Mouse (Mus musculus) CH12.LX (cell line): ENCODE results near the gene Pde4dip. TPM values are rescaled to one million over a fixed set of nuclear protein-coding genes. Genes with fewer than 3 reads are reported as not detected.

Experiments used
- DNase-seq: peaks from one replicate; pipeline ENCODE4 v3.0.0-alpha.2; 2013; ENCODE audit errors: extremely low read depth
- H3K27ac ChIP-seq: 2 replicates; pipeline ENCODE4 v1.5.1; 2012; ENCODE audit warnings: low read depth, mild to moderate bottlenecking, control low read depth, moderate library complexity; ENCODE audit not compliant: insufficient read depth
- H3K27me3 ChIP-seq: replicated peaks from 2 replicates; pipeline ENCODE3; 2012; ENCODE audit warnings: inconsistent platforms
- H3K36me3 ChIP-seq, 2 experiments: replicated peaks in 1 of 2; 2 replicates each; pipeline versions ENCODE3 to v1.6.1; 2012; ENCODE audit warnings: inconsistent platforms in 1 of 2, low read length in 1 of 2, mild to moderate bottlenecking in 1 of 2, mixed read lengths in 1 of 2, moderate library complexity in 1 of 2; ENCODE audit not compliant: control insufficient read depth in 1 of 2, insufficient read depth in 1 of 2
- H3K4me1 ChIP-seq, 2 experiments: 2 replicates each; pipeline ENCODE4 v1.6.1; 2012; ENCODE audit warnings: inconsistent platforms in 1 of 2, moderate library complexity in 1 of 2; ENCODE audit not compliant: insufficient read depth in 2 of 2, control insufficient read depth in 1 of 2
- H3K4me2 ChIP-seq: 2 replicates; pipeline ENCODE4 v1.6.1; 2012; ENCODE audit warnings: low read depth, mild to moderate bottlenecking, control low read depth; ENCODE audit not compliant: poor library complexity, insufficient read depth, severe bottlenecking
- H3K4me3 ChIP-seq, 3 experiments: fragments of 150-350 bp in 1 of 3; sonication (generic) in 1 of 3; replicated peaks in 1 of 3; 2 replicates each; pipeline versions ENCODE3 to v1.5.1; 2011 to 2012; ENCODE audit warnings: low read depth in 2 of 3, low read length in 2 of 3, mild to moderate bottlenecking in 2 of 3, moderate library complexity in 2 of 3, control low read depth in 1 of 3, improper control_type of control experiment in 1 of 3, inconsistent platforms in 1 of 3, mixed read lengths in 1 of 3; ENCODE audit not compliant: poor library complexity in 1 of 3
- H3K79me2 ChIP-seq: replicated peaks from 2 replicates; pipeline ENCODE4 v1.6.1; 2012; ENCODE audit warnings: mild to moderate bottlenecking, moderate library complexity; ENCODE audit not compliant: control insufficient read depth, poor library complexity, insufficient read depth, severe bottlenecking; ENCODE audit errors: extremely low read depth
- H3K9ac ChIP-seq: 2 replicates; pipeline ENCODE4 v1.6.1; 2012; ENCODE audit warnings: low read depth, mild to moderate bottlenecking, control low read depth, moderate library complexity; ENCODE audit not compliant: insufficient read depth
- H3K9me3 ChIP-seq: replicated peaks from 2 replicates; pipeline ENCODE3; 2012; ENCODE audit warnings: low read length, inconsistent platforms, mixed read lengths
- BHLHE40 ChIP-seq: IDR thresholded peaks from 2 replicates; pipeline ENCODE4 v1.6.1; 2011; ENCODE audit warnings: mild to moderate bottlenecking, low read depth, low read length, improper control_type of control experiment
- CHD2 ChIP-seq: IDR thresholded peaks from 2 replicates; pipeline ENCODE4 v1.6.1; 2011; ENCODE audit warnings: low read length, improper control_type of control experiment
- E2F4 ChIP-seq: IDR thresholded peaks from 2 replicates; pipeline ENCODE4 v1.6.1; 2011; ENCODE audit warnings: low read depth, low read length, improper control_type of control experiment; ENCODE audit not compliant: insufficient replicate concordance
- ETS1 ChIP-seq: conservative IDR thresholded peaks from 2 replicates; pipeline ENCODE4 v1.6.1; 2012; ENCODE audit warnings: low read depth, mild to moderate bottlenecking, inconsistent platforms, low read length, improper control_type of control experiment, moderate library complexity
- IRF4 ChIP-seq: IDR thresholded peaks from 2 replicates; pipeline ENCODE4 v1.6.1; 2014; ENCODE audit warnings: low read depth, mild to moderate bottlenecking, inconsistent platforms, low read length, improper control_type of control experiment
- JUN ChIP-seq: IDR thresholded peaks from 2 replicates; pipeline ENCODE4 v1.6.1; 2011; ENCODE audit warnings: low read depth, mild to moderate bottlenecking, low read length, improper control_type of control experiment, moderate library complexity; ENCODE audit not compliant: insufficient read depth
- MAZ ChIP-seq: IDR thresholded peaks from 2 replicates; pipeline ENCODE4 v1.6.1; 2012; ENCODE audit warnings: low read depth, mild to moderate bottlenecking, inconsistent platforms, low read length, improper control_type of control experiment, moderate library complexity
- MXI1 ChIP-seq: IDR thresholded peaks from 2 replicates; pipeline ENCODE4 v1.6.1; 2011; ENCODE audit warnings: mild to moderate bottlenecking, low read depth, low read length, improper control_type of control experiment
- NRF1 ChIP-seq: IDR thresholded peaks from 2 replicates; pipeline ENCODE4 v1.6.1; 2014; ENCODE audit warnings: low read depth, mild to moderate bottlenecking, inconsistent platforms, low read length, improper control_type of control experiment, moderate library complexity
- POLR2AphosphoS2 ChIP-seq: IDR thresholded peaks from 2 replicates; pipeline ENCODE4 v1.6.1; 2011; ENCODE audit warnings: low read depth, low read length, improper control_type of control experiment
- RCOR1 ChIP-seq: conservative IDR thresholded peaks from 2 replicates; pipeline ENCODE4 v1.6.1; 2012; ENCODE audit warnings: low read depth, mild to moderate bottlenecking, inconsistent platforms, low read length, improper control_type of control experiment
- SIN3A ChIP-seq: IDR thresholded peaks from 2 replicates; pipeline ENCODE4 v1.6.1; 2012; ENCODE audit warnings: low read length, improper control_type of control experiment, inconsistent platforms
- TCF12 ChIP-seq: IDR thresholded peaks from 2 replicates; pipeline ENCODE4 v1.6.1; 2014; ENCODE audit warnings: low read depth, mild to moderate bottlenecking, inconsistent platforms, low read length, improper control_type of control experiment
- UBTF ChIP-seq: IDR thresholded peaks from 2 replicates; pipeline ENCODE4 v1.6.1; 2012; ENCODE audit warnings: low read depth, mild to moderate bottlenecking, inconsistent platforms, low read length, improper control_type of control experiment, moderate library complexity
- USF1 ChIP-seq: IDR thresholded peaks from 2 replicates; pipeline ENCODE4 v1.6.1; 2014; ENCODE audit warnings: low read depth, mild to moderate bottlenecking, inconsistent platforms, low read length, improper control_type of control experiment
- ZC3H11A ChIP-seq: IDR thresholded peaks from 2 replicates; pipeline ENCODE4 v1.6.1; 2012; ENCODE audit warnings: low read depth, mild to moderate bottlenecking, inconsistent platforms, low read length, improper control_type of control experiment
- ZKSCAN1 ChIP-seq: IDR thresholded peaks from 2 replicates; pipeline ENCODE4 v1.6.1; 2012; ENCODE audit warnings: low read depth, inconsistent platforms, low read length, improper control_type of control experiment, borderline replicate concordance
- ZMIZ1 ChIP-seq: IDR thresholded peaks from 2 replicates; pipeline ENCODE4 v1.6.1; 2012; ENCODE audit warnings: low read depth, mild to moderate bottlenecking, inconsistent platforms, low read length, improper control_type of control experiment
- ZNF384 ChIP-seq: IDR thresholded peaks from 2 replicates; pipeline ENCODE4 v1.6.1; 2012; ENCODE audit warnings: low read depth, low read length, improper control_type of control experiment, inconsistent platforms
- dilution Hi-C: fragments of 300-500 bp; cut with MboI; formaldehyde crosslinking; loops from 2 replicates; pipeline ENCODE4 v1.14.3; 2020; ENCODE audit warnings: low sequenced_read_pairs; ENCODE audit not compliant: extremely low pct_unique_long_range_greater_than_20kb, extremely low pct_ligation_motif_present
- in situ Hi-C: fragments of 300-500 bp; cut with MboI; formaldehyde crosslinking; loops from 3 replicates; pipeline ENCODE4 v1.14.3; 2019; ENCODE audit warnings: low sequenced_read_pairs, low pct_ligation_motif_present, low pct_unique_long_range_greater_than_20kb, mixed read lengths
- polyA plus RNA-seq: library from polyadenylated mRNA; unstranded; fragments of >175 nt; gene quantifications from 2 replicates; pipeline ENCODE4 v1.2.1, GENCODE M21; 2012; ENCODE audit warnings: low read depth; ENCODE audit not compliant: insufficient read length
- total RNA-seq, 2 experiments: library from RNA; depleted of rRNA; stranded (reverse); fragments of 300-350 nt in 1 of 2; fragments of >200 nt in 1 of 2; gene quantifications; 2 replicates each; pipeline ENCODE4 v1.2.3; 2012 to 2014

Pde4dip gene
- total and polyA plus RNA-seq, 3 experiments = 12.4 to 21.7 (median 15.2) TPM

DNA sequence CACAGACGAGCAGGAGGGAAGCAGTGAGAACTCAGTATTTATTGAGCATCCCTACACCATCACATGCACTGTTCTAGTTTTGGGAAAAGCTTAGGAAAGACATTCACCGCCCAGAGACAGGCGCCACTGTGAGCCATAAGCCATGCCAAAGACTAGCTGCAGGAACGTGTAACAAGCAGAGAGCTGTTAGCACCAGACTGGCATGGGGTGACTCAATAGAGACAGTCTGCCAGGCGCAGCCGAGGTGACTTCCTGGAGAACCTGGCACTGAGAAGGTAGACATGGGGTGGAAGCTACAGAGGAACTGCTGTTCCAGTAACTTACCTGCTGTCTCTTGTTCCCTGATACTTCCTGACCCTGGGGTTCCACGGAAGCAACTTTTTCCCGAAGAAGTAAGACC is 145.7 kb downstream of the Pde4dip start:
- H3K36me3 ChIP-seq = peaks cover 68 to 93% of the 10 kb centered on the region in 2 experiments
- H3K4me3 ChIP-seq = no peak overlapping the region
- no peaks in the 10 kb centered on the region for H3K9me3 ChIP-seq
- dilution Hi-C loops (no loop called here), in situ Hi-C loops (no loop called here)
- H3K4me2 ChIP-seq = no peak overlapping the region
- no peak overlapping the region for H3K27ac ChIP-seq
- H3K4me1 ChIP-seq = no peaks in the 10 kb centered on the region
- no peaks in the 10 kb centered on the region for H3K27me3 ChIP-seq
- no peaks in the 10 kb centered on the region for H3K79me2 ChIP-seq
- TF ChIP-seq IRF4 (no peak), POLR2AphosphoS2 (no peak), SIN3A (no peak), USF1 (no peak), TCF12 (no peak), MAZ (no peak), E2F4 (no peak), JUN (no peak), UBTF (no peak), ETS1 (no peak), BHLHE40 (no peak), RCOR1 (no peak), ZKSCAN1 (no peak), ZC3H11A (no peak), ZMIZ1 (no peak), MXI1 (no peak), CHD2 (no peak), NRF1 (no peak)
- no peak overlapping the region for H3K9ac ChIP-seq
- no peak for DNase-seq

DNA sequence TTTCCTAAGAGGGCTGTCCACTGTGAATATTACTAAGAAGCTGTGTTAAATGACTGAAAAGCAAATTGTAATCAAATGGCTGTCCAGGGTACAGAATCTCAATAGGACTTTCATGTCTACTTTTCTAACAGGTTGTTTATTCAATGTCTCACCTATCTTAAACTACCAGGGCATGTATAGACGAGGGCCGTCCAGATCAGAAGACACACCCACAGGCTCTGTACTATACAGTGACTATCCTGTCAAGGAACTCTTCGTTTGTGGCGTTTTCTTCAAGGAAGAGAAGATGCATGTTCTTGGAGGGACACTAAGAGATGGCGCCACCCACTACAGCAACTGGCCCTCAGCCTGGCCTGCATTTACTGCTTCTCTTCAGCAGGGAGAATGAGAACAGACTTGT is 152.9 kb downstream of the Pde4dip start:
- no peak for TF ChIP-seq ZNF384
- no peak for TF ChIP-seq JUN
- no peak for TF ChIP-seq POLR2AphosphoS2
- no peak for TF ChIP-seq USF1
- no peak overlapping the region for H3K4me3 ChIP-seq
- H3K79me2 ChIP-seq = no peaks in the 10 kb centered on the region
- H3K36me3 ChIP-seq = peaks cover 7 to 39% of the 10 kb centered on the region in 2 experiments
- H3K4me2 ChIP-seq = no peak overlapping the region
- no peaks in the 10 kb centered on the region for H3K9me3 ChIP-seq
- dilution Hi-C loops (no loop called here), in situ Hi-C loops (no loop called here)
- no peak overlapping the region for H3K9ac ChIP-seq
- DNase-seq = no peak
- no peak overlapping the region for H3K27ac ChIP-seq
- no peaks in the 10 kb centered on the region for H3K4me1 ChIP-seq
- H3K27me3 ChIP-seq = no peaks in the 10 kb centered on the region
